Mouse (Mus musculus) T-helper 2 cell (primary cell): ENCODE results near the gene Cdca3.
"Not testable (repeated sequence)": the region's sequence is repeated elsewhere in the genome, so short reads cannot be mapped to it uniquely, and the experiment has no call there.

Experiments used
- in situ Hi-C: fragments of 300-600 bp; cut with MboI, MseI; formaldehyde crosslinking; loops from one replicate; pipeline ENCODE4 v1.15.1; 2025; ENCODE audit warnings: high pct_unique_total_duplicates

Cdca3 gene

GRCm38 (mm10) chr6:124809052-124809774, 20.1 kb upstream of the Cdca3 start:
- in situ Hi-C loops = no loop called here

DNA sequence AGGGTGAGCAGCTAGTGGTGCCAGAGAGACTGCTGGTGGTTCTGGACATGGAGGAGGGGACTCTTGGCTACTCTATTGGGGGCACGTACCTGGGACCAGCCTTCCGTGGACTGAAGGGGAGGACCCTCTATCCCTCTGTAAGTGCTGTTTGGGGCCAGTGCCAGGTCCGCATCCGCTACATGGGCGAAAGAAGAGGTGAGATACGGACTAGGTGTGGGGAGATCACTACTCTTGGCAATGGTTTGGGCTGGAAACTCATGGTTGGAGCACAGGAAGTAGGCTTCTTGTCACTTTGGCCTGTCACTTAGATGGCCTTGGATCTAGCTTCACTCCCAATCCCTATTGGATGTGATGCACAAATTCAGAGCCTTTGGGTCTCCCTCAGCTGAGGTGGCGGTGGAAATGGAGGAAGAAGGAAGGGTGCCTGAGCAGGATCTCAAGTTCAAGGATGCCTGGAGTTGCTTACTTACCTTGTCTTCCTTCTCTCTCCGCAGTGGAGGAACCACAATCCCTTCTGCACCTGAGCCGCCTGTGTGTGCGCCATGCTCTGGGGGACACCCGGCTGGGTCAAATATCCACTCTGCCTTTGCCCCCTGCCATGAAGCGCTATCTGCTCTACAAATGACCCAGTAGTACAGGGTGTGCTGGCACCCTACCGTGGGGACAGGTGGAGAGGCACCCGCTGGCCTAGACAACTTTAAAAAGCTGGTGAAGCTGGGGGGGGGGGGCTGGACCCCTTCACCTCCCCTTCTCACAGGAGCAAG, 19.4 kb upstream of the Cdca3 start:
- in situ Hi-C loops = no loop called here

- in situ Hi-C loops = not testable (repeated sequence)
Measured at GRCm38 (mm10) chr6:124810566-124811402, 18.6 kb upstream of the Cdca3 start.

GRCm38 (mm10) chr6:124811403-124811665, 18.0 kb upstream of the Cdca3 start:
- in situ Hi-C loops = no loop called here

GRCm38 (mm10) chr6:124811701-124812560, 17.4 kb upstream of the Cdca3 start:
- in situ Hi-C loops = no loop called here

- in situ Hi-C loops = no loop called here
Measured at GRCm38 (mm10) chr6:124812848-124813247, 16.5 kb upstream of the Cdca3 start.

- in situ Hi-C loops = no loop called here
Measured at GRCm38 (mm10) chr6:124813496-124813895, 15.9 kb upstream of the Cdca3 start.

- in situ Hi-C loops = no loop called here
Measured at GRCm38 (mm10) chr6:124813933-124814332, 15.4 kb upstream of the Cdca3 start, which contains the start of gene Tpi1. Gene Tpi1 (minus strand): TSS chr6:124814296.

DNA sequence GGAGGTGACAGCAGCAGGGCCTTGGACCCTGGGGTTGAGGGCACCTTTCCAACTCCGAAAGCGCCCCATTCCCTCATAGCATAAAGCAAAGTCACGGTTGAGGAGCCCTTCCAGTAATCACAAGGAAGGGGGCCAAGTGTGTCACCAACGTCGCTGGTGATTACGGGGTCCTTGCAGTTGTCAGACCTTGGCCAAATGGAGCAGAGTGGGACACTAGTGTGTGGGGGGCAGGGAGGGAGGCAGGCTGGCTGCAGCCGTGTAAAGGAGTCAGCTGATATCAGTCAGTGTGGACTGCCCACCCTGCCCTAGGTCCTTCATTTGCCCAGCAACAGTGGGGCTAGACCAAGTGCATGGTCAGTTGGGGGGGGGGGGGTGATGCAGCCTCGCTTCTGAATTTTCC, 14.9 kb upstream of the Cdca3 start:
- in situ Hi-C loops = no loop called here

DNA sequence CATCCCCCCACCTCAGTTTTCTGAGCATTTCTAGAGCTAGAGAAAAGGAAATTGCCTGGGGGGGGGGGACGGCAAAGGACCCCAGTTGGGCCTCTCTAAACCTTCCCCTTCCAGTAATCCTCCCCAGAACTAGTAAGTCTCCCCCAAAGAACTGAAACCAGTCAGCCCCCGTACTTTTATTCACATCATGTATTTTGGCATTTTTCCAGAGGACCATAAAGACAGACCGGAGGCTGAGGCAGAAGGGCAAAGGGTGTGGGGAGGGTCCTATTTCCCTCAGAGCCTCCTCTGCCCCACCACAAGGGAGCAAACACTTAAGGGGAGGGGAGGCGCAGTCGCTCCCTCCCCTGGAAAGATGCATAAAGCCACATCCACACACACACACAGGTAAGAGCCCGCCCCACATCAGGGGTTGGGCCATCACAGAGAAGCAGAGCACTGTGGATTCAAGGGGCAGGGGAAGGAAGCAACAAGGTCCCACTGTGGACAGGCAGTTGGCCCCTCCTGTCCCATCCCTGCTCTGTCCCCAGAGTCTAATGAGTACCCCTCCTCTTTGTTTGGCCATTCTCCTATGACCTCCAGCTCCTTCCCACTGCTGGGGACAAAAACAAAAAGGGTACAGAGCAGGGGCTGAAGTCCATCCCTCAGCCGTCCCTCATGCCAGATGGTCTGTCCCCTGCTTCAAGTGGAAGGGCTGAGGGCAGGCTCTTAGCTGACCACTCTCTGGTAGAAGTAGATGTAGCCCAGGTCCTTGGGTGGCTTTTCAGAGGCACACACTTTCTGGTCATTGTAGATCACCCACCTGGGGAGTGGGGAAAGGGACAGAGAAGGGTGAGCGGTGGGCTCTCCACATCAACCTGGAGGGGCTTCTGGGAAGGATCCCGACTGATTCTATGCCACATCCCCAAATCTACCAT, 14.2 kb upstream of the Cdca3 start:
- in situ Hi-C loops = no loop called here

DNA sequence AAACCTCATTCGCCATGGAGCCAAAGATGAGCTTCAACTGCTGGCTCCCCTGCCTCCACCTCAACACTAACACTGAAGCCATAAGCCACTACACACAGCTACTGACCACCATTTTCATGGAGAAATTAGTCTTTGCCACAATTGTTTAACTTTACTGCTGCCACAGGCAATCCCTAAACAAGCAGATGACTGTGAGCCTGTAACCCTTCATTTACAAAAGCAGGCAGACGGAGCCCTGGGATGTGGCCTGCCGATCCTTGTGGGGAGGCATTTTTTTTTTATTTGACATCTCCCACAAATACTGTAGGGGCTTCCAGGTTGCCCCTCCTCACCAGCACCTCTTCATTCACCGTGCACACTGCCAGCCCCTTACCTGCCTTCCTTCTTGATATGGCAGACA, 12.7 kb upstream of the Cdca3 start:
- in situ Hi-C loops = no loop called here

DNA sequence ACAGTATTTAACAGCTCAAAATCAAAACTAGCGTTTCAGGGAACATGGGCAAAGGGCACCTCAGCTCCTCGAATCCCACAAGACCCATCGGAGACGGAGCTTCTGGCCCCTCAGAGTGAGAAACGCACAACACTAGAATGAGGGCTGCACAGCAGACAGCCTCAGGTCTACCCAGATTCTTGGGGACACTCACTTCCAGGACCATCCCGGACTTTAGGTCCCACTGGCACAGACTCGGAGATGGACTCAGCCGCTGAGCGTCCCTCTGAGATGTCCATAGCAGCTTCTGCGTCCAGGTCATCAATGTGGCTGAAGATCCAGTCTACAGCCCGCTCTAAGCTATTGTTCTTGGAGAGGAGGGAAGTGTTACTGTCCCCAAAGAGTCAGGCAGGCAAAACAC, 12.2 kb upstream of the Cdca3 start:
- in situ Hi-C loops = no loop called here

GRCm38 (mm10) chr6:124817563-124817962, 11.8 kb upstream of the Cdca3 start:
- in situ Hi-C loops = no loop called here

DNA sequence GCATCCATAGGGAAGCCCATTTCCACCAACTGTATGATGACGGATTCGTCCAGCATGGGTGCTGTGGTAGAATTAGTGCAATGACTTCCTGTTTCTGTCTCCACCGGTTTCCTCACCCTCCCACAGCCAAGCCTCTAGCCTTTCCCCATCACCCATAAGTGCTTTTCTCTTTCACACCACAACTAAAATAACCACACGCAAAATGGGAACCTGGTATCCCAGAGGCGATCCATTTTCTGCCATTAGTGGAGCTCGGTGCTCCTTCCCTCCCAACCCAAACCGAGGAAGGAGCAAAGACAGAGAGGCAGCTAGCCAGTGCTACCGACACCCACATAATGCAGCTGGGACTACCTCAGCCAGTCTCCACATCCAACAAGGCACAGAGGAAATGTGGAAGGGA, 11.4 kb upstream of the Cdca3 start:
- in situ Hi-C loops = no loop called here

DNA sequence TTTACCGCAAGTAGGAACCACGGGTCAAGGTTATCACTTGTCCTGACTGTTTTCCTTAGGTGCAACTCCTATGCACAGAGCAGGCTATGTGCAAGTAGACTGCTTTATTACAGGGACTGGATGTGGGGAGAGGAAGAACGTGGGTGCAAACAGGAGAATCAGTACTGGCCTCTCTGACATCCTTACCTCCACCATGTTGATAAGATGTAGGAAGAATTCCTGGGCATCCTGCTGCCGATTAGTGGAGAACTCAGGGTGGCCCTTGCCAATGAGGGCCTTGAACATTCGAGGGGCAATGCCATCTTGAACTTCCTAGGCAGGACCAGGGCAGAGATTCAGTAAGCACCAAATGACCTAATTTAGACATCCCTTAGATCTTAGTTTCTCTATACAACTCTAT, 8.5 kb upstream of the Cdca3 start:
- in situ Hi-C loops = no loop called here

- in situ Hi-C loops = no loop called here
Measured at GRCm38 (mm10) chr6:124822049-124822448, 7.3 kb upstream of the Cdca3 start.

DNA sequence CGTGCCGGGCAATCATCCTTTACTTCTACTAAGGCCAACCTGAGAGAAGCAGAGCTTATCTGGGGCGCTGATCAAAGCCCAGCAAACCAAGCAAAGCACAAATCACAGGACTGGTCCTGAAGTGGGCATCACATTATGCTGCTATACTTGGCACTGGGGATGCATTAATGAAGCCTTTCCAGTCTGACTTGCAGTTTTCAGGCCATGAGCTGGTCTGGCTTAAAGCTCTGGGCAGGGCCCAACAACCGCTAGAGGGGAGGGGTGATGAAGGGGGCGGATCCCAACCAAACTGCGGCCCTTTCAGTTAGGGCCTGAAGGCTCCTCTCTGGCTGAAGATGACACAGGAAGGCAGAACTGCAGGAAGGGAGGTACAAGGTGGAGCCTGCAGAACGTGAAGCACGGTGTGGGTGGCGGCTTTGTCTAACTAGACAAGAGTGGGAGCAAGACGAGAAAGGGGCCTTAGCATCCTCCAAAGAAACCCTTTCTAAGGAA, 1.2 kb upstream of the Cdca3 start:
- in situ Hi-C loops = no loop called here

GRCm38 (mm10) chr6:124829799-124830700, 703 bp downstream of the Cdca3 start:
- in situ Hi-C loops = no loop called here

DNA sequence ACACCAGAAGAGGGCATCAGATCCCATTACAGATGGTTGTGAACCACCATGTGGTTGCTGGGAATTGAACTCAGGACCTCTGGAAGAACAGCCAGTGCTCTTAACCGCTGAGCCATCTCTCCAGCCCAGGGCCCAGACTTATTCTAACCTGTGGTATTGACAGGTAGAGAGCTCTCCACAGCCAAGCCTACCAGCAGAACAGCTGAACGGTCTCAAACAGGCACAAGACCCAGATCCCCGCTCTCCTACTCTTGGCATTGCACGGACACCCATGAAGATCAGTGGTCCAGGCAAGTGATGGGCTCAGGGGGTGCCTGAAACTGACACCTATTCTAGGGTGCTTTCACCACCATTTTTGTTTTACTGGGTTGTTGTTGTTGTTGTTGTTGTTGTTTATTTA, 1.9 kb downstream of the Cdca3 start:
- in situ Hi-C loops = not testable (repeated sequence)
